Mouse (Mus musculus) heart, embryonic 10.5 days (tissue): ENCODE measurements around the gene Klhl33. TPM values are rescaled to one million over a fixed set of nuclear protein-coding genes. Genes with fewer than 3 reads are reported as not detected.
A peak's percentile ranks its signal among the peaks of the same experiment; 100 is the strongest.

ENCODE experiments used
- DNase-seq: peaks from one replicate; pipeline ENCODE4 v3.0.0-alpha.2; 2017; ENCODE audit warnings: low spot score
- H3K27ac ChIP-seq: fragments of 300-500 bp; sonication (generic); 2 replicates; pipeline ENCODE4 v1.5.1; 2016; ENCODE audit warnings: mild to moderate bottlenecking
- H3K27me3 ChIP-seq: fragments of 300-500 bp; sonication (generic); 2 replicates; pipeline ENCODE4 v1.6.1; 2016; ENCODE audit warnings: mild to moderate bottlenecking; ENCODE audit not compliant: poor library complexity, insufficient read depth, severe bottlenecking
- H3K36me3 ChIP-seq: fragments of 300-500 bp; sonication (generic); 2 replicates; pipeline ENCODE4 v1.6.1; 2016; ENCODE audit warnings: mild to moderate bottlenecking, moderate library complexity
- H3K4me1 ChIP-seq: fragments of 300-500 bp; sonication (generic); 2 replicates; pipeline ENCODE4 v1.6.1; 2016; ENCODE audit warnings: mild to moderate bottlenecking
- H3K4me3 ChIP-seq: fragments of 300-500 bp; sonication (generic); 2 replicates; pipeline ENCODE4 v1.5.1; 2016; ENCODE audit warnings: mild to moderate bottlenecking, moderate library complexity
- H3K9me3 ChIP-seq: fragments of 300-500 bp; sonication (generic); 2 replicates; pipeline ENCODE4 v1.6.1; 2016; ENCODE audit warnings: mild to moderate bottlenecking, moderate library complexity
- WGBS: fragments of 180-500 bp; shearing (Covaris S2); methylation state at CpG from one replicate; pipeline ENCODE4 v1.1.7; 2016; 5-methylcytosine and 5-hydroxymethylcytosine counted together
- polyA plus RNA-seq: library from polyadenylated mRNA; unstranded; fragments of >200 nt; fragmentation: Nextera tagmentation; extraction: Ambion mirVana; gene quantifications from 2 replicates; pipeline ENCODE4 v1.2.1, GENCODE M21; 2016

Klhl33 gene
- polyA plus RNA-seq, 1 experiment from 2014 or later = 0.19 TPM

GRCm38 (mm10) chr14:50895985-50896746 lies 1.1 kb downstream of the Klhl33 start:
- DNase-seq = no peak
- Histone ChIP-seq H3K4me1 (peaks cover 14% of the 10 kb centered on the region), H3K4me3 (peak overlapping the region; percentile 62), H3K27me3 (peaks cover 39% of the 10 kb centered on the region), H3K9me3 (no peaks in the 10 kb centered on the region), H3K27ac (0 out of 2 replicates have a peak overlapping the region, but pooled peaks have one; percentile 36), H3K36me3 (no peaks in the 10 kb centered on the region)
- WGBS = 17% methylated on average over 19 of the region's 19 CpGs

GRCm38 (mm10) chr14:50895407-50895806 lies 1.9 kb downstream of the Klhl33 start:
- peaks cover 39% of the 10 kb centered on the region for H3K27me3 ChIP-seq
- H3K9me3 ChIP-seq = no peaks in the 10 kb centered on the region
- H3K4me3 ChIP-seq = no peak overlapping the region
- H3K4me1 ChIP-seq = peaks cover 14% of the 10 kb centered on the region
- no peaks in the 10 kb centered on the region for H3K36me3 ChIP-seq
- DNase-seq = no peak
- H3K27ac ChIP-seq = no peak overlapping the region

- Histone ChIP-seq H3K9me3 (no peaks in the 10 kb centered on the region), H3K36me3 (no peaks in the 10 kb centered on the region), H3K27ac (no peak overlapping the region; the same call in 1 of the 2 replicates), H3K27me3 (peaks cover 39% of the 10 kb centered on the region), H3K4me3 (no peak overlapping the region), H3K4me1 (peaks cover 14% of the 10 kb centered on the region)
- 81% methylated on average over 22 of the region's 22 CpGs for WGBS
- DNase-seq = peak; percentile 52
These were observed 4.5 kb downstream of the Klhl33 start for GRCm38 (mm10) chr14:50892541-50893459.

GRCm38 (mm10) chr14:50892091-50892490 lies 5.2 kb downstream of the Klhl33 start:
- WGBS = 85% methylated on average over 7 of the region's 7 CpGs
- H3K27me3 ChIP-seq = peaks cover 32% of the 10 kb centered on the region

GRCm38 (mm10) chr14:50891621-50892020 lies 5.7 kb downstream of the Klhl33 start:
- Histone ChIP-seq H3K27ac (no peak overlapping the region), H3K4me1 (peaks cover 5% of the 10 kb centered on the region), H3K4me3 (no peak overlapping the region), H3K9me3 (no peaks in the 10 kb centered on the region), H3K36me3 (no peaks in the 10 kb centered on the region), H3K27me3 (peaks cover 27% of the 10 kb centered on the region)
- peak; percentile 72 for DNase-seq
- WGBS = 87% methylated on average over 8 of the region's 8 CpGs

More at GRCm38 (mm10) chr14:50892091-50892490, 5.2 kb downstream of the Klhl33 start:
- DNase-seq = peak; percentile 51
- Histone ChIP-seq H3K27ac (no peak overlapping the region), H3K36me3 (no peaks in the 10 kb centered on the region), H3K4me3 (no peak overlapping the region), H3K9me3 (no peaks in the 10 kb centered on the region), H3K4me1 (peaks cover 10% of the 10 kb centered on the region)

GRCm38 (mm10) chr14:50876236-50876950 lies 20.9 kb downstream of the Klhl33 start:
- Histone ChIP-seq H3K27me3 (no peaks in the 10 kb centered on the region), H3K27ac (no peak overlapping the region), H3K9me3 (no peaks in the 10 kb centered on the region), H3K4me3 (no peak overlapping the region), H3K4me1 (no peaks in the 10 kb centered on the region), H3K36me3 (no peaks in the 10 kb centered on the region)
- no peak for DNase-seq
- 83% methylated on average over 6 of the region's 6 CpGs for WGBS

- Histone ChIP-seq H3K9me3 (no peaks in the 10 kb centered on the region), H3K27ac (no peak overlapping the region), H3K36me3 (no peaks in the 10 kb centered on the region), H3K27me3 (no peaks in the 10 kb centered on the region), H3K4me3 (no peak overlapping the region), H3K4me1 (peaks cover 2% of the 10 kb centered on the region)
- peak; percentile 36 for DNase-seq
- 78% methylated on average over 6 of the region's 6 CpGs for WGBS
These were observed 21.6 kb downstream of the Klhl33 start for GRCm38 (mm10) chr14:50875591-50876230.

- WGBS = 81% methylated on average over 3 of the region's 3 CpGs
- H3K4me1 ChIP-seq = peaks cover 3% of the 10 kb centered on the region
- DNase-seq = no peak
- no peaks in the 10 kb centered on the region for H3K27me3 ChIP-seq
- H3K4me3 ChIP-seq = no peak overlapping the region
- no peaks in the 10 kb centered on the region for H3K9me3 ChIP-seq
- no peaks in the 10 kb centered on the region for H3K36me3 ChIP-seq
- H3K27ac ChIP-seq = no peak overlapping the region
These were observed 22.1 kb downstream of the Klhl33 start for GRCm38 (mm10) chr14:50875175-50875574.

- peaks cover 5% of the 10 kb centered on the region; the same call in 1 of the 2 replicates for H3K36me3 ChIP-seq
- H3K27me3 ChIP-seq = no peaks in the 10 kb centered on the region
- DNase-seq = peak; percentile 19
- peaks cover 3% of the 10 kb centered on the region for H3K4me1 ChIP-seq
- no peaks in the 10 kb centered on the region for H3K9me3 ChIP-seq
- H3K4me3 ChIP-seq = 0 out of 2 replicates have a peak overlapping the region, but pooled peaks have one; percentile 78
- 85% methylated on average over 2 of the region's 2 CpGs for WGBS
- no peak overlapping the region for H3K27ac ChIP-seq
These were observed 26.0 kb downstream of the Klhl33 start for GRCm38 (mm10) chr14:50871284-50871683.

GRCm38 (mm10) chr14:50870805-50871143 lies 26.5 kb downstream of the Klhl33 start:
- Histone ChIP-seq H3K4me3 (peak overlapping the region; percentile 78), H3K27me3 (no peaks in the 10 kb centered on the region), H3K4me1 (peaks cover 3% of the 10 kb centered on the region), H3K27ac (peak overlapping the region; percentile 93), H3K36me3 (peaks cover 10% of the 10 kb centered on the region; the same call in 1 of the 2 replicates), H3K9me3 (no peaks in the 10 kb centered on the region)
- WGBS = 33% methylated on average over 5 of the region's 5 CpGs
- DNase-seq = peak; percentile 73

GRCm38 (mm10) chr14:50869889-50870804 lies 27.2 kb downstream of the Klhl33 start, which contains the start of gene Tep1:
TSS of gene Tep1 (minus strand) at chr14:50870560.
- no peaks in the 10 kb centered on the region for H3K9me3 ChIP-seq
- peak within 1 kb of the TSS; percentile 93 for H3K27ac ChIP-seq
- peaks cover 14% of the 10 kb centered on the region; the same call in 1 of the 2 replicates for H3K36me3 ChIP-seq
- DNase-seq = peak; percentile 89
- peaks cover 3% of the 10 kb centered on the region for H3K4me1 ChIP-seq
- H3K27me3 ChIP-seq = no peaks in the 10 kb centered on the region
- 7% methylated on average over 32 of the region's 32 CpGs for WGBS
- peak within 1 kb of the TSS; percentile 78 for H3K4me3 ChIP-seq
